Mouse (Mus musculus) liver, embryonic 15.5 days (tissue): ENCODE data around the gene Cyp26c1. TPM values are rescaled to one million over a fixed set of nuclear protein-coding genes. Genes with fewer than 3 reads are reported as not detected.

ENCODE experiments used
- ATAC-seq: fragments of 200-750 bp; cut with Nextera tagmentation; 2 replicates; pipeline ENCODE4 v1.8.0; 2017; ENCODE audit warnings: moderate number of reproducible peaks, mild to moderate bottlenecking, moderate library complexity; ENCODE audit not compliant: insufficient read depth
- H3K27ac ChIP-seq: fragments of 300-500 bp; sonication (generic); replicated peaks from 2 replicates; pipeline ENCODE4 v1.5.1; 2015; ENCODE audit warnings: mild to moderate bottlenecking, inconsistent platforms
- H3K27me3 ChIP-seq: fragments of 300-500 bp; sonication (generic); 2 replicates; pipeline ENCODE4 v1.6.1; 2015; ENCODE audit warnings: mild to moderate bottlenecking, inconsistent platforms
- H3K36me3 ChIP-seq: fragments of 300-500 bp; sonication (generic); replicated peaks from 2 replicates; pipeline ENCODE4 v1.6.1; 2015; ENCODE audit warnings: moderate library complexity, mild to moderate bottlenecking, inconsistent platforms
- H3K4me1 ChIP-seq: fragments of 300-500 bp; sonication (generic); replicated peaks from 2 replicates; pipeline ENCODE4 v1.6.1; 2015; ENCODE audit warnings: inconsistent platforms
- H3K4me2 ChIP-seq: fragments of 300-500 bp; sonication (generic); 2 replicates; pipeline ENCODE4 v1.6.1; 2015; ENCODE audit warnings: moderate library complexity, mild to moderate bottlenecking, inconsistent platforms
- H3K4me3 ChIP-seq: fragments of 300-500 bp; sonication (generic); replicated peaks from 2 replicates; pipeline ENCODE4 v1.5.1; 2015; ENCODE audit warnings: mild to moderate bottlenecking, inconsistent platforms
- H3K9ac ChIP-seq: fragments of 300-500 bp; sonication (generic); 2 replicates; pipeline ENCODE4 v1.6.1; 2015; ENCODE audit warnings: moderate library complexity, mild to moderate bottlenecking, inconsistent platforms
- H3K9me3 ChIP-seq: fragments of 300-500 bp; sonication (generic); replicated peaks from 2 replicates; pipeline ENCODE4 v1.6.1; 2016; ENCODE audit warnings: inconsistent platforms
- WGBS: fragments of 180-500 bp; shearing (Covaris S2); methylation state at CpG from one replicate; pipeline ENCODE4 v1.1.7; 2015; ENCODE audit warnings: mixed read lengths; ENCODE audit not compliant: insufficient replicate concordance; 5-methylcytosine and 5-hydroxymethylcytosine counted together
- polyA plus RNA-seq: library from polyadenylated mRNA; unstranded; fragments of >200 nt; fragmentation: Nextera tagmentation; extraction: Ambion mirVana; gene quantifications from 2 replicates; pipeline ENCODE4 v1.2.1, GENCODE M21; 2015

Gene Cyp26c1
- polyA plus RNA-seq, 1 experiment from 2014 or later: not detected

DNA sequence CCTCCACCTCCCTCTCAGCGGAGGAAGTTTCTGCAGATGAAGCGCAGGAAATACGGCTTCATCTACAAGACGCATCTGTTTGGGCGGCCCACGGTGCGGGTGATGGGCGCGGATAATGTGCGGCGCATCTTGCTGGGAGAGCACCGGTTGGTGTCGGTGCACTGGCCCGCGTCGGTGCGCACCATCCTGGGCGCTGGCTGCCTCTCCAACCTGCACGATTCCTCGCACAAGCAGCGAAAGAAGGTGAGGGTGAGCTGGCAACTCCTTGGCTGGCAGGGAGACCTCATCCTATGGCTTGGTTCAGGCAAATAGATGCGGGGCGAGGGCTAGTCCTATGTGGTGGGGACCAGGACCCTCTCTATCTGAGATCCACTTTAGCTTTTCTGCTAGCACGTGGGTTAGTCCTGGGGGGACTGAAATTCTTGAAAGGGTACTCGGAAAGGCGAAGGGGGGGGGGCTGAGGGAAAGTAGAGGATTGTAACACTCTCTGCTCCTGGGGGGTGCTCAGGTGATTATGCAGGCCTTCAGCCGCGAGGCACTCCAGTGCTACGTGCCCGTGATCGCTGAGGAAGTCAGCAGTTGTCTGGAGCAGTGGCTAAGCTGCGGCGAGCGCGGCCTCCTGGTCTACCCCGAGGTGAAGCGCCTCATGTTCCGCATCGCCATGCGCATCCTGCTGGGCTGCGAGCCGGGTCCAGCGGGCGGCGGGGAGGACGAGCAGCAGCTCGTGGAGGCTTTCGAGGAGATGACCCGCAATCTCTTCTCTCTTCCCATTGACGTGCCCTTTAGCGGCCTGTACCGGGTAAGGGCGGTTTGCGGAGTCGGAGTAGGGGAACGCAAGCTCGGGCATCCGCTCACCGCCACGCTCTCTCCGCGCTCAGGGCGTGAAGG is 13.1 kb downstream of the Cyp26c1 start:
- Histone ChIP-seq H3K27me3 (peaks cover 99% of the 10 kb centered on the region), H3K9me3 (no peaks in the 10 kb centered on the region), H3K36me3 (no peaks in the 10 kb centered on the region), H3K4me3 (peak overlapping the region; percentile 28; the same call in 1 of the 2 replicates), H3K9ac (no peak overlapping the region), H3K4me2 (peak overlapping the region; percentile 58), H3K4me1 (peaks cover 30% of the 10 kb centered on the region), H3K27ac (no peak overlapping the region)
- no peak for ATAC-seq
- 1% methylated on average over 63 of the region's 63 CpGs for WGBS

GRCm38 (mm10) chr19:37699711-37700110 is 14.3 kb downstream of the Cyp26c1 start:
- no peaks in the 10 kb centered on the region for H3K9me3 ChIP-seq
- H3K27ac ChIP-seq: no peak overlapping the region
- no peak overlapping the region for H3K4me3 ChIP-seq
- peaks cover 30% of the 10 kb centered on the region for H3K4me1 ChIP-seq
- H3K4me2 ChIP-seq: no peak overlapping the region
- ATAC-seq: no peak
- 17% methylated on average over 9 of the region's 9 CpGs for WGBS
- H3K36me3 ChIP-seq: no peaks in the 10 kb centered on the region
- no peak overlapping the region for H3K9ac ChIP-seq
- peaks cover 96% of the 10 kb centered on the region for H3K27me3 ChIP-seq

GRCm38 (mm10) chr19:37702377-37703076 is 17.1 kb downstream of the Cyp26c1 start:
- Histone ChIP-seq H3K4me3 (no peak overlapping the region), H3K27ac (no peak overlapping the region; the same call in 1 of the 2 replicates), H3K4me2 (peak overlapping the region; percentile 15; the same call in 1 of the 2 replicates), H3K27me3 (peaks cover 77% of the 10 kb centered on the region), H3K36me3 (no peaks in the 10 kb centered on the region), H3K9ac (no peak overlapping the region), H3K9me3 (no peaks in the 10 kb centered on the region), H3K4me1 (peaks cover 17% of the 10 kb centered on the region)
- 33% methylated on average over 21 of the region's 21 CpGs for WGBS
- peak; percentile 73 for ATAC-seq

DNA sequence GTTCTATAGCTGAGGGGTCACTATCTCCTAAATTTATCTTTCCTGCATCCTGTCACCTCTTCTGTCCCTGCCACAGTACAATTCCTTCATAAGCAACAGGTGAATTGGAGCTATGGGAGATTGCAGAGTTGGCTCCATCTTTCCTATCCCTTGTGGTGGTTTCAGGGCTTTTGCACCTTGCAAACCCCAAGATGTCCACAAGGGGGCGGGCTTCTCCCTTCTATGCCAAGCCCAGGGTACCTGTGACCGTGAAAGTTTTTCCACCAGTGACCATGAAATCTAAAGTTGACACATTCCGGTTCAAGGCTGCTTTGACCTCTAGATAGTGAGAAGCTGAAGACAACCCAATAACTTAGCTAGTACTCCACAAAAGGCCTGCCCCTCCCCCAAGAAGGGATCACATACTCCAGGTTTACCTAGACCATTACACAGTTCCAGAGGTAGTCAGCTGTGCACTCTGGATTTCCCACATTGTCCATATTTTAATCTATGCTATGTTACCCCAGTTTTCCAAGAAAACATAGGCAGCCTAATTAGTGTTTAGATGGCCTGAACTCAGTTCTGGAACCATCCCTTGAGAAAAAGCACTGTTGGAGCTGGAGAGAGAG is 18.6 kb downstream of the Cyp26c1 start:
- Histone ChIP-seq H3K4me1 (peaks cover 4% of the 10 kb centered on the region; the same call in 1 of the 2 replicates), H3K4me2 (no peak overlapping the region), H3K9ac (no peak overlapping the region), H3K9me3 (no peaks in the 10 kb centered on the region), H3K36me3 (no peaks in the 10 kb centered on the region), H3K27me3 (peaks cover 62% of the 10 kb centered on the region), H3K4me3 (no peak overlapping the region), H3K27ac (no peak overlapping the region)
- 4% methylated on average over 3 of the region's 3 CpGs for WGBS
- ATAC-seq: no peak

DNA sequence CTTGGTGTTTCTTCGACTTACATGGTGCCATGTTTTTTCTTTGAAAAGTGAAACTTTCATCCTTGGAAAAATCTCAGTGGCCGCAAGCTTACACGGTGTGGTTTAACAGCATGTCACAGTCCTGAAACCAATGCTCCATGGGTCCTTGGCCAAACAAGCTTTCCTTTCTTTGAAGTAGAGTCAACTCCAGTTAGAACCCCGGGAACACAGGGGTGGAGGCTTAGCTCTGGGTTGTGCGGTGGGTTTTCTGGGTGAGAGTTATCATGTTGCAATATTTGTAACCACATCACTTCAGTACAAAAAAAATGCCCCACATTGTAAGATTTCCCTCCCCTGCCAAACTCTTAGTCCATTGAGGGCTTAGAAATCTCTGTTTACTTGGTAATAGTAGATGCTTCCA is 20.3 kb downstream of the Cyp26c1 start:
- H3K4me2 ChIP-seq: no peak overlapping the region
- peaks cover 45% of the 10 kb centered on the region for H3K27me3 ChIP-seq
- no peak overlapping the region for H3K9ac ChIP-seq
- H3K36me3 ChIP-seq: no peaks in the 10 kb centered on the region
- WGBS: 71% methylated on average over 5 of the region's 5 CpGs
- no peak for ATAC-seq
- no peaks in the 10 kb centered on the region for H3K9me3 ChIP-seq
- no peak overlapping the region for H3K27ac ChIP-seq
- H3K4me3 ChIP-seq: no peak overlapping the region
- peaks cover 4% of the 10 kb centered on the region; the same call in 1 of the 2 replicates for H3K4me1 ChIP-seq

DNA sequence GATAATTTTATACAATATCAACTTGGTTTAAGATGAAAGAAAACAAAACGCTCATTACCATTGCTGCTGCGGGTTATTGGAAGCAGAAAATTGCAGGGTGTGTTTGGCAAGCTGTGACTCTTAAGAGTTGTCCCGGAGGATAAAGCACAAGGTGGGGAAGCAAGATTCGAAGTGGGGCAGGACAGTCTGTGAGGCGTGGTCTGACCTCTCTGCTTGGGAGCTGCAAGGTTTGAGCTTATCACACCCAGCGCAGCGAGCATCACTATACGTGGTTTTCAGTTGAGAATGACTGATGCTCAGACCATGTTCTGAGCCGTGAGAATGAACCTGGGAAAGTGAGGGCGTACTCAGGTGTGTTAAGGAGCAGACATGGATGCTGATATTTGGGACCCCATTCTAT is 29.3 kb downstream of the Cyp26c1 start:
- Histone ChIP-seq H3K27ac (no peak overlapping the region), H3K4me3 (no peak overlapping the region), H3K4me1 (no peaks in the 10 kb centered on the region), H3K9ac (no peak overlapping the region), H3K27me3 (no peaks in the 10 kb centered on the region), H3K4me2 (no peak overlapping the region), H3K9me3 (no peaks in the 10 kb centered on the region), H3K36me3 (no peaks in the 10 kb centered on the region)
- WGBS: 34% methylated on average over 10 of the region's 10 CpGs
- ATAC-seq: no peak

GRCm38 (mm10) chr19:37715980-37716379 is 30.6 kb downstream of the Cyp26c1 start:
- no peaks in the 10 kb centered on the region for H3K4me1 ChIP-seq
- 20% methylated on average over 1 of the region's 1 CpGs for WGBS
- H3K4me2 ChIP-seq: no peak overlapping the region
- ATAC-seq: no peak
- no peak overlapping the region for H3K27ac ChIP-seq
- H3K36me3 ChIP-seq: no peaks in the 10 kb centered on the region
- H3K9ac ChIP-seq: no peak overlapping the region
- H3K4me3 ChIP-seq: no peak overlapping the region
- H3K27me3 ChIP-seq: no peaks in the 10 kb centered on the region
- no peaks in the 10 kb centered on the region for H3K9me3 ChIP-seq

GRCm38 (mm10) chr19:37716524-37717175 is 31.3 kb downstream of the Cyp26c1 start:
- Histone ChIP-seq H3K4me1 (no peaks in the 10 kb centered on the region), H3K4me3 (no peak overlapping the region), H3K27me3 (no peaks in the 10 kb centered on the region), H3K9ac (no peak overlapping the region), H3K27ac (no peak overlapping the region), H3K36me3 (no peaks in the 10 kb centered on the region), H3K9me3 (no peaks in the 10 kb centered on the region), H3K4me2 (no peak overlapping the region)
- no peak for ATAC-seq
- 71% methylated on average over 12 of the region's 12 CpGs for WGBS

- no peak overlapping the region for H3K4me2 ChIP-seq
- H3K36me3 ChIP-seq: no peaks in the 10 kb centered on the region
- H3K4me1 ChIP-seq: no peaks in the 10 kb centered on the region
- H3K9me3 ChIP-seq: no peaks in the 10 kb centered on the region
- ATAC-seq: no peak
- H3K27me3 ChIP-seq: 0 out of 2 replicates have a peak, but pooled peaks cover 4% of the 10 kb centered on the region
- no peak overlapping the region for H3K9ac ChIP-seq
- 15% methylated on average over 1 of the region's 1 CpGs for WGBS
- H3K27ac ChIP-seq: no peak overlapping the region
- no peak overlapping the region for H3K4me3 ChIP-seq
Observed at GRCm38 (mm10) chr19:37719166-37719565, 33.8 kb downstream of the Cyp26c1 start.

DNA sequence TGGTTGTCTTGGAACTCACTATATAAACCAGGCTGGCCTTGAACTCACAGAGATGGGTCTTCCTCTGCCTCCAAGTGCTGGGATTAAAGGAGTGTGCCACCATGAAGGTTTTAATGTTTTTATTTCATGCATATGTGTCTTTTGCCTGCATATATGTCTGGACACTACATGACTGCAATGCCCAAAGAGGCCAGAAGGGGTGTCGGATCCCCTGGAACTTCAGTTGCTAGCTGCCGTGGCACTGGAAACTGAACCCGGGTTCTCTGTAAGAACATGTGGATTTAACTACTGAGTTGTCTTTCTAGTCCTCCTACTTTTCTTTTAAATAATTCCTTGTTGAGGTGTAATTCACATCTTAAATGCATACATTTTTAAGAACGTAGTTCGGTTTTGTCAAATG is 39.2 kb downstream of the Cyp26c1 start:
- no peak overlapping the region for H3K4me3 ChIP-seq
- no peak for ATAC-seq
- H3K9me3 ChIP-seq: no peaks in the 10 kb centered on the region
- WGBS: 77% methylated on average over 5 of the region's 5 CpGs
- H3K4me2 ChIP-seq: no peak overlapping the region
- 0 out of 2 replicates have a peak, but pooled peaks cover 4% of the 10 kb centered on the region for H3K27me3 ChIP-seq
- H3K36me3 ChIP-seq: no peaks in the 10 kb centered on the region
- H3K4me1 ChIP-seq: no peaks in the 10 kb centered on the region
- H3K27ac ChIP-seq: no peak overlapping the region
- no peak overlapping the region for H3K9ac ChIP-seq
